Mouse (Mus musculus) frontal cortex, postnatal 25 days (tissue): ENCODE results near the gene Psmb4.
"Not testable (repeated sequence)": the region's sequence is repeated elsewhere in the genome, so short reads cannot be mapped to it uniquely, and the experiment has no call there.

Experiments used
- DNase-seq, 2 experiments: peaks; one replicate each; pipeline ENCODE4 v3.0.0; 2022; ENCODE audit warnings: low spot score in 2 of 2

Gene Psmb4

DNA sequence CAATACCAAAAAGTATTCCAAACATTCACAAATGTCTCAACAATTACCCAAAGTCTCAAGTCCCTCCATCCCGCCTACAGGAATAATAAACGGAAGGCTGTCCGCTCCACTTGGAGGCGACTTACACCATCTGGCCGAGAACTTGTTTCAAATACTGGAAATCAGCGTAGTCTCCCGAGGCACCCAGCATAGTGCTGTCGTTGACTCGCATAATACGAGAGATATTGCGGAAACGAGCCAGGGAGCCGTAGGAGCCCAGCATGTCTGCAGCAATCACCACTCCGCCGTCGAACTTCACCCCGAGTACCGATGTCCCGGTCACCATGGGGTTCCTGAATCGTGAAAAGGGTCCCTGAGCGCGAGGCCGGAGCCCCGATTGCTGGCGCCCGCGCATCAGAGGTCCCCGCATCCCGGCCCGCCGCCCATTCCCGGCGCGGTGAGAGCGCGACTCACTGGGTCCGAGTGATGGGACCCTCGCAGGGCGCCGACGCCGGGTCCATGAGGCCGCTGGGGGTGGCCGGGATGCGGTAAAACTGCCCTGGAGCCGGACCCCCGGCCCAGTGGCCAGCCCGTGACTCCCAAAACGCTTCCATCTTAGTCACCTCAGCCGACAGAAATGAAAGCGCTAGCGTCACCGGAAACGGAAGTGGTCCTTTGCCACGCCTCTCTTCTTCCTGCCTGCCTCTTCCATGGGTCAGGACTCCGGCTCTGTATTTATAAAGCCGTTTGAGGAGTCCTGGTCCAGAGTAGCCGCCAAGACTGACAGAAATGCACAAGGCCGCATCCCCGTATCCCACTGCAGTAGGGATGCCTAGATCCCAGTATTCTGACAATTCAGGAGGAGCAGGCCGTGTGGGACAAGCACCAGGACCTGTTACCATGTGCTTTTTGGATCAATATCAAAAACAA is at the start of gene Psmb4:
Gene Psmb4 (minus strand): TSS at position 646 of the 909 bp plus-strand sequence.
- DNase-seq = peak; percentile 68 to 70

GRCm38 (mm10) chr3:94936147-94936546 is 49.4 kb upstream of the Psmb4 start:
- DNase-seq = not testable (repeated sequence)

DNA sequence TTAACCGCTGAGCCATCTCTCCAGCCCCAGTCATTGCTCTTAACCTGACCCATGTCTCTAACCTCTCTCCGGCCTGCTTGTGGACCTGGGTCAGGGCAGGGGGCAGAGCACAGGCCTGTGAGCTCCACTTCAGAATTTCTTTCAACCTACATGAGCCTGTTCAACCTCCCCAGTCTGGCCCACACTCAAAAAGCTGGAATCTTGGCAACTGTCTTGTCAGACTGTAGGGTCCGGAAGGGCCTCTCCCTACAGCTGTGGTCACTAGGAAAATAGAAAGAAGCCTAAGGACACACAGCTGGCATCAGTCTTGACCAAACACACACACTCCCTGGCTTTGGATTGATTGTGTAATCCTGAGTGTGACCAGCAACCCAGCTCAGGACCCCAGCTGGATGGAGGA is 48.6 kb upstream of the Psmb4 start:
- not testable (repeated sequence) for DNase-seq

DNA sequence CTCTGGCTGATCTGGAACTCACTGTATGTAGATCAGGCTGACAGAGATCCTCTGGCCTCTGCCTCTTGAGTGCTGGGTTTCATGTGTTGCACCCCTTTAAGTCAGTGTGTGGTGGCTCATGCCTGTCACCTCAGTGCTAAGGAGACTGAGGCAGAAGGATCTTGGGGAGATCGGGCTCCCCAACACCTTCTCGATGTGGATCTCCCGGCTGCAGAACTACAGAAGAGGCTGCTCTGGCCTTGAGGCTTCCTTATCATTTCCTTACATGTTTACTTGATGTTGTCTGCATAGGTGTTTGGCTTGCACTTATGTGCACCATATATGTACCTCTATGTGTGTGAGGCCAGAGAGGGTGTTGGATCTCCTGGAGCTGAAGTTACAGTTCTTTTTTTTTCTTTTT is 47.8 kb upstream of the Psmb4 start:
- DNase-seq = not testable (repeated sequence)

DNA sequence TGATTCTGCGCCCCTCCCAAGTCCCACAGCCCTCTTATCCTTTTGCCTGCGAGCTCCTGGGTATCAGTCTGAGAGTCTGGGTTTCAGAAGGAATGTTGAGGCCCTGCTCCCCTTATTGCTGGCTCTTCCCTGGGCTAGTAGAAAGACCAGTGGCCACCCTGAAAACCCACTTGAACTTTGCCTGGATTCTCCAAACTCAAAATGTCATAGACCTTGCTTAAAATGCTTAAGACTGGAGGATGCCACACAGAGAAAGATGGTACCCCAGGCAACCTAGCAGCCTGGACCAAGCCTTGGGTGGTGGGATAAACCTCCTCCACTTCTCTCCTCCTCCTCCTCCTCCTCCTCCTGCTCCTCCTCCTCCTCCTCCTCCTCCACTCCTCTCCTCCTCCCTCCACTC is 46.8 kb upstream of the Psmb4 start:
- DNase-seq = not testable (repeated sequence)

DNA sequence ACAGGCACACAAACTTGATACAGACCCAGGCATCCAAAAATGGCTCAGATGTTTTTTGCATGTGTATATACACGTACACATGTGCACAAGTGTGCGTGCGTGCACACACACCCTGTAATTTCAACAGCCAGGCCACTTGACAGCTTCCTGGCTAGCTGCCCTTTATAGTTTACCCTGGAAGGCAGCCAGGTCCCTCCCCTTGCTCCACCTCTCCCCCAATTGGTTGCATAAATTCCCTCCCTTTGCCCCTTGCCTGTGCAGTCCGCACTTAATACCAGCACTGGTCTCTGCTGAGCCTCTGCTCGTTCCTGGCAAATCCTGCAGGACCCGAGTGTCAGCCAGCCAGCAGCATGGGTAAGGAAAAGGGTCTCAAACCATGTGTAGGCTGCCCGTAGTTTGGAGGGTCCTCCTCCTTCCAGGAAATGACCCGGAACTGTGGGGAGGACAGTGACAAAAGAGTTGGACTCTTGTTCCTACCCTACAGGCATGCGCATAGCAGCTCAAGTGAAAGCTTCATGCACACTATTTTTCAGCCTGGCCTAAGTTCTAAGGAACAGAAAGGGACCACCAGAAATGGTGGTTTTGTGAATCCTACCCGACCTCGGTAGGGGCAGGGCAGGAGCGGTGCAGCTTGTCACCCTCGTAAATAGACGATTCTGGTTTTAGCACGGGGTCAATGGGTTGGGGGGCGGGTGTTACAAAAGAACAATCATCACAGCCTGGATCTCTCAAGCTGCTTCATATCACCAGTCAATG is 46.2 kb upstream of the Psmb4 start, which contains the start of gene Selenbp1:
Gene Selenbp1 (plus strand): TSS at position 248 of the 756 bp plus-strand sequence.
- peak; percentile 22 to 30 for DNase-seq

DNA sequence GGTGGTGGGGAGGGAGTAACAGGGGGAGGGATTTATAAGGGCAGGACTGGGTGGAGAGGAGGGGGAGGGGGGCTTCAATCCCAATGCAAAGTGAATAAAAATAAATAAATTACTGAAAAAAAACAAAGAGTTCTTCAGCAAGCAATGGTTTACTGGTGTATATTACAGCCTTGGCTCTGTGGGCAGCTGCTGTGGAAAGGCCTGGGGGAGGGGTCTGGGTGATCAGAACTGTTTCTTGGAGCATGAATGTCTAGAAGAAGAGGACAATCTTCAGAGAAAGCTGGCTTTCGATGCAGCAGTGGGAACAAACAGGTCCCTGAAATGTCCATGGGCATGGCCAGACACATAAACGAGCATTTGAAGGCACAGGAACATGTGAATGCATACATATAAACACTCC is 45.5 kb upstream of the Psmb4 start:
- not testable (repeated sequence) for DNase-seq

DNA sequence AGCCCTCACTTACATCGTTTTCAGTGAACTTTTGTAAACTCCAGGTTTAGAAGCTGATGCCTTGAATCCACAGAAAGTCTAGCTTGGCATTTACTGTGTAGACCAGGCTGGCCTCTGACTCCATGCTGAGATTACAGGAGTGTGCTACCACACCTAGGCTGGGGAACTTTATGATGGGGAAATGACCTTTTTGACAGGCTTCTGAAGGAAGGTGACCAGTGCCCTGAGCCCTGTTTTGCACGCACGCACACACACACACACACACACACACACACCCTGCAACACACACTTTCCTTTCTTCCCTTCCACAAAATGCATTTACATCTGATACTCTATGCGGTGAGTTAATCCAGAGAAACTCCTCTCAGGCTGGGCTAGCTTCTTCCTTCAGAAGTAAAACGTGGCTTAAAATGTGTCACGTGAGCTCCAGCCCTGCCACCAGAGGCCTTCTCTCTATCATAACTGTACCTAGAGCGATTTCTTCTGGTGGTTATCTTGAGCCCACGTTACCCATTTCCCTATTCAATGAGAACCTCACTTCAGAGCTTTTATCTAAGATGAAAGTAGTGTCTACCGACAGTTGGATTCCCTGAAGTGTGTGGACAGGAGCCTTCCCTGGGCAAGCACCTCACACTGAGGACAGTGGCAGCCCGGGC is 44.8 kb upstream of the Psmb4 start:
- DNase-seq = not testable (repeated sequence)

DNA sequence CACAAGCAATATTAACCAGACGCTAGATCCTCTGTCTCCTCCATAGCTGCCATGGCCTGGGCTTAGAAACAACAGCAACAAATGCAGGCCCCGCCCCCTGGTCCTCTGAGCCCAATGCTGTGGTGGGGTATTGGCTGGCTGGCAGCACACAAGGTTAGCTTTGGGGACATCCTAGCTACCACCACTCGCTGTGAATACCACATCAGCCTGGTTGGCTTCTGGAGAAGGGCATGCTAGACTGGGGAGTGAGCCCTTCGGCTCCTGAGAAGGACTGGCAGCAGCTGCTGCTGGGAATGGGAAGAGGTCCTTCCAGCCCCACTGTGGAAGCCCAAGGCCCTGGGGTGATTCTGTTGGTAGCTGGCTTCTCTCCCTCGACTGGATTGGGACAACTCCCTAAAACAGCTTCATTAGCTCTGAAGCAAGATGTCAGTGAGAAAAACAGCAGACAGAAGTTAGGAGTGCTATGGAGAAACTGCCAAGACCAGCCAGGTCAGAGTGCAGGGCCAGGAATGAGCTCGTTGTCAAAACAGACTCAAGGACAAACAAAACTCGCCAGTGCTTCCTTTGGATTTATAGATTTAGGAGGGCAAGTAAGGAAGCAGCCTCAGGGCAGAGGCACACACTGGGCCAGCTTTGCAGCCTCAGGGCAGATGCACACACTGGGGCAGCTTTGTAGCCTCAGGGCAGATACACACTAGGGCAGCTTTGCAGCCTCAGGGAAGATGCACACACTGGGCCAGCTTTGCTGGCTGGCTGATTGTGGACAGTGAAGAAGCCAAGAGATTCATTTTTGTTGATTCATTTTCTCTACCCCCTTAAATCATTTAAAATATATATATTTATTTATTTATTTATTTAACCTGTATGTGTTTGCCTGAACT is 43.9 kb upstream of the Psmb4 start:
- DNase-seq = not testable (repeated sequence)

DNA sequence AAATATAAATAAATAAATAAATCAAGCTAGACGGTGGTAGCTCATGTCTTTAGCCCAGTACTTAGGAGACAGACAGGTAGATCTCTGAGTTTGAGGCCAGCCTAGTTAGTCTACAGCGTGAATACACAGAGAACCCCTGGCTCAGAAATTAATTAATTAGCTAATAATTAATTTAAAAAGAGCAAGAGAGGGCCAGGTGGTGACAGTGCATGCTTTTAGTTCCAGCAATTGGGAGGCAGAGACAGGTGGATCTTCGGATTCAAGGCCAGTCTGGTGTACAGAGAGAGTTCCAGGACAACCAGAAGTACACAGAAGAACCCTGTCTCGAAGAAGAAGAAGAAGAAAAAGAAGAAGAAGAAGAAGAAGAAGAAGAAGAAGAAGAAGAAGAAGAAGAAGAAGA is 42.2 kb upstream of the Psmb4 start:
- not testable (repeated sequence) for DNase-seq

DNA sequence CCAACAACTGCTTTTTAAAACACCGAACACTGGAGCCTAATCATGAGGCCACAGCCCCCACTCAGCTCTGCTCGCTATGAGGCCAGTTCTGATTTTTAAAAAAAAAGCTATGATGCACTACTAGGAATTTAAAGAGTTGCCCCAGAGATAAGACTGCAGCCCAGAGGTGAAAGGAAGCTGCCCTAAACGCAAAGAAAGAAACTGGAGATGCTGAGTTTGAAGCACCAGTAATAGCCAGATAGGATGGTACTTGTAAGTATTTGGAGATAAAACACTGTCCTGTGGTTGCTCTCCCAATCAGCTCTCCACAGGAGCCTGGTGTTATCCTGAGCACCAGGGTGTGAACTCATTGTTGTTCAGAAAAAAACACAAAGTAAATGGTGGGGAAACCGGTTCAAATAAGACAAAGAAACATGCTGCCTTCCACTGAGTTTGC is 39.6 kb upstream of the Psmb4 start:
- DNase-seq = not testable (repeated sequence)

- DNase-seq = no peak
Observed at GRCm38 (mm10) chr3:94924688-94925087, 37.9 kb upstream of the Psmb4 start.

- DNase-seq = no peak
Observed at GRCm38 (mm10) chr3:94922333-94922732, 35.6 kb upstream of the Psmb4 start.

DNA sequence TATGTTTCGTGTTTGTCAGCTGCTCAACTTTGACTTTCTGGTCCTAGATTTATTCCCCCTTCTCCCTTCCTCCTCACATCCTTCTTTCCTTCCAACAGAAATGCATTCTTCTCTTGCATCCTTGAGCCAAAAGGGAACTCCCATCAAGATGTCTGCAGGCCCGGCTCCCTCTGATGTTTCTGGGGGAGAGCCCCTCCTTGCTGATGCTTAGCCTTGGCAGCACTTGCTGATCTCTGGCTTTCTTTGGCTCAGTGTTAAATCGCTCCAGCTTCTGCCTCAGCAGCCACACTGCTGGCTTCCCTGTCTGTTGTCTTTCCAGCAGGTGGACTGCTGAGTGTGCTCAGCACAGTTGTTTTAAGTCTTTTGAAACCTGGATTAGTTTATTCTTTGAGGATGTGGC is 34.3 kb upstream of the Psmb4 start:
- DNase-seq = no peak

DNA sequence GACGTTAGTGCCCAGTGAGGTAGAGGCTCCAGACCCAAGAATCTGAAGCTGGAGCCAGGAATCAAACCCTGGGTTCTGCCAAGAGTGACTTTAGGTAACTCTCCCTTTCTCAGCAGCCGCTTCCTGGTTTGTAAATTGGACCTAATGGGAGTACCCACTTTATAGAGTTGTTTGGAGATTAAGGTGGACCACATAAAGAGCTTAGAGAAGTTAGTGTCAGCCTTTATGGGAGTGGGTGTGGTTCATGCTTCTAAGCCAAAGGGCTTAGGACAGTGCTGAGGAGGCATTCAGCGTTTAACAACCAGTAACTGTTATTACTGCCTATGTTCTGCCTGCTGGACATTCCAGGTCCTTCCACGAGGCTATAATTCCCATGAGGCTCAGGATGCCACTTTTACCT is 32.1 kb upstream of the Psmb4 start:
- no peak for DNase-seq

GRCm38 (mm10) chr3:94917816-94918361 is 31.1 kb upstream of the Psmb4 start:
- peak in 1 of 2 experiments; percentile 19 for DNase-seq

GRCm38 (mm10) chr3:94915903-94916741 is 29.4 kb upstream of the Psmb4 start:
- no peak for DNase-seq

DNA sequence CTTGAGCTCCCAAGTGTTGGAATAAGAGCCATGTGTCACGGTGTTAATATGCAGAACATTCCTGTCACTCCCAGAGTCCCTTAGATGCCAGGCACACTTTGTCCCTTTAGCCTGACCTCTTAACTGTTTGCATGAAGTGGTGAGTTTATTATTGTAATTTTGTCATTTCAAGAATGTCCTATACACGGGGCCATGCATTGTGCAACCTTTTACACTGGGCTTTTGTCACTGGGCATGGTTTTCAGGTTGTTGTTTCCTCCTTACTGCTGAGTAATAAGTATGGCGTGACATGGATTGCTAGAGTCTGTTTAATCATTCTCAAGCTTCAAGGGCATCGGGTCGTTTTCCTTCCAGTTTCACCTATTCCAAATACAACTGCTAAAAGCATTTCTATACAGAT is 27.0 kb upstream of the Psmb4 start:
- no peak for DNase-seq

DNA sequence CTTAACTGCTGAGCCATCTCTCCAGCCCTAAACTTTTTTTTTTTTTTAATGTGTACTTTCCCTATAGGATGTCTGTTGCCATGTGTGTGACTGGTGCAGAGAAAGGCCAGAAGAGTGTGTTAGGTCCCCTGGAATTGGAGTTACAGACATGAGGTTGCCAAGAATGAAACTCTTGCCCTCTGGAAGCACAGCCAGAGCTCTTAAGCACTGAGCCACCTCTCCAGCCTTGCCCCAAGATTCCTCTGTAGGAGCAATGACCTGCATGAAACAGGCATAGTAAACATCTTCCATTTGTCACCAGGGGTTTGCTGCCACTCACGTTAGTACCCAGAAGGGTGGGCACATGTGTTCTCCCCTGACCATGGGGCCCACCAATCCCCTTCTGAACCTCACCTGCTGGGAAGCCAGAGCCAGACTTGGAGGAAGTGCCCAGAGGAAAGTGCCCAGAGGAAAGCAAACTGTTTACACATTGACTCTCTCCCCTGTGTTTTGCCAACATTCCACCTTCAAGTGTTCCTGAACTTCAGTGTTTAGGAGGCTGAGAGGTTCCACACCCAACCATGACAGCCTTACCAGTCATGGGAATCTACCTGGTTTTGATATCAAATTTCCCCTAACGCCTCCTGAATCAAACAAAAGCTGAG is 24.4 kb upstream of the Psmb4 start:
- no peak for DNase-seq
